Mouse (Mus musculus) thymus, adult 2 months (tissue): ENCODE data around the gene Tchp.

Experiments used
- CTCF ChIP-seq: fragments of 200-500 bp; IDR thresholded peaks from 2 replicates; pipeline ENCODE4 v1.5.1; 2012; ENCODE audit warnings: mild to moderate bottlenecking, control low read depth, low read length, moderate library complexity, borderline replicate concordance; ENCODE audit not compliant: control insufficient read depth, poor library complexity, insufficient read depth; ENCODE audit errors: extremely low read depth
- POLR2A ChIP-seq: fragments of 200-500 bp; IDR thresholded peaks from 2 replicates; pipeline ENCODE4 v1.6.1; 2012; ENCODE audit warnings: mild to moderate bottlenecking, low read length, control low read depth, moderate library complexity; ENCODE audit not compliant: control insufficient read depth, poor library complexity, insufficient read depth; ENCODE audit errors: extremely low read depth

GRCm38 (mm10) chr5:114658255-114658654 is 49.3 kb upstream of the Tchp start, which contains the start of gene Trpv4:
- TF ChIP-seq POLR2A, result no peak
- TF ChIP-seq CTCF, result no peak
